Mouse (Mus musculus): ENCODE results near the gene Fbxl13. TPM values are rescaled to one million over a fixed set of nuclear protein-coding genes. Genes with fewer than 3 reads are reported as not detected.
"Not testable (repeated sequence)": the region's sequence is repeated elsewhere in the genome, so short reads cannot be mapped to it uniquely, and the experiment has no call there.

Gene Fbxl13
- total and polyA plus RNA-seq, 2 experiments from 2014 or later = 0.25 to 0.60 TPM

DNA sequence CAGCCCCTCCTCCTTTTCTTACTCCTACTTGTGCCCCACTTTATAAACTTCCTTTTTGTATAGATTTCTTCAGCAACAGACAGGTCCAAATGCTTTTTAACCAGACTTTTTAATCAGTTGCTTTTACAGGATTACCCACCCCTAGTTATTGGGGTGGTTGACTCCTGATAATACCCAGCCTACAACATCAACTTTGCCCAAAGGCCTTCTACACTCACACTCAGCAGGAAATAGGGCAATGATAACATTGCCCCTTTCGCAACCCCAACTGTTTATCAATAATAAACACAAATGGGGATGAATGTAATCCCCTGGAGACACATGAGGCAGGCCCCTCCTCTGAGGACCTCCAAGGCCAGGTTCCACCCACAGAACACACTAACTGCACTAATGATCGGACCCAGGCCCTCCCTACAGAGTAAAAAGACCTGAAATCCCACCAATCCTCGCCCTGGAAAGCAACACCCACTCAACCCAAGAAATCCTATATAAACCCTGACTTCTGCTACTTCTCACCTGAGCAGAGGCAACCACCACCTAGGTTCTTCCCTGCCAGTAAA is 28.9 kb downstream of the Fbxl13 start:
- Histone ChIP-seq H3K27ac (ENCODE audit: low read depth, low read length) (no peak overlapping the region), H3K36me3 (ENCODE audit: insufficient read depth, low read length) (no peaks in the 10 kb centered on the region), H3K4me2 (ENCODE audit: low read depth, low read length, poor library complexity, severe bottlenecking) (no peak overlapping the region), H3K4me1 (ENCODE audit: insufficient read depth, low read length) (no peaks in the 10 kb centered on the region), H3K4me3 (ENCODE audit: low read depth, low read length) (no peak overlapping the region), H3K9ac (replicated peaks; ENCODE audit: low read length, poor library complexity, severe bottlenecking) (no peak overlapping the region), H3K9me3 (ENCODE audit: low read length) (no peaks in the 10 kb centered on the region), H3K27me3 (ENCODE audit: insufficient read depth, low read length) (no peaks in the 10 kb centered on the region)
- DNase-seq (ENCODE audit: low spot score) (no peak), ATAC-seq (ENCODE audit: low FRiP score) (no peak)
- no peak for TF ChIP-seq CTCF (IDR thresholded peaks at IDR 0.05)
- WGBS = 79% methylated on average over 3 of the region's 3 CpGs

DNA sequence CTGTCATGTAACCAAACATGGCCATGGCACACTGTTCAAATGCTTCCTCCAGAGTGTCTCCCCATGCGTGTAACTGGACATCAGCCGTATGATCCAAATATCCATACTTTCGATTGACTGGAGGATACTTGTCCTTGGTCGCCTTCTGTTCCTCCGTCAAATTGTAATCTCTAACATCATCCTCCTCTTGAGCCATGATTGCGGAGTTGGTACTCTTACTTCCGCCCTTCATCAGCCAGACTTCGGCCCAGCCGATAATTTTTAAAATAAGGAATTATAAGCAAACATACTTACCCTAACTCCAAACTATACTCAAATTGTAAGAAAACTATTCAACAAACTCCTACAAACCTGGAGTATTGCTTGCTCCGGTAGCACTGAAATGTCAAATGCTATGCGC is 31.1 kb downstream of the Fbxl13 start:
- H3K27ac ChIP-seq (ENCODE audit: low read depth, low read length); H3K4me3 ChIP-seq (ENCODE audit: low read depth, low read length); ATAC-seq (ENCODE audit: low FRiP score); DNase-seq (ENCODE audit: low spot score); H3K36me3 ChIP-seq (ENCODE audit: insufficient read depth, low read length); H3K4me1 ChIP-seq (ENCODE audit: insufficient read depth, low read length); H3K9ac ChIP-seq (replicated peaks; ENCODE audit: low read length, poor library complexity, severe bottlenecking); H3K9me3 ChIP-seq (ENCODE audit: low read length); H3K4me2 ChIP-seq (ENCODE audit: low read depth, low read length, poor library complexity, severe bottlenecking); H3K27me3 ChIP-seq (ENCODE audit: insufficient read depth, low read length): not testable (repeated sequence)
- WGBS = 97% methylated on average over 11 of the region's 11 CpGs

DNA sequence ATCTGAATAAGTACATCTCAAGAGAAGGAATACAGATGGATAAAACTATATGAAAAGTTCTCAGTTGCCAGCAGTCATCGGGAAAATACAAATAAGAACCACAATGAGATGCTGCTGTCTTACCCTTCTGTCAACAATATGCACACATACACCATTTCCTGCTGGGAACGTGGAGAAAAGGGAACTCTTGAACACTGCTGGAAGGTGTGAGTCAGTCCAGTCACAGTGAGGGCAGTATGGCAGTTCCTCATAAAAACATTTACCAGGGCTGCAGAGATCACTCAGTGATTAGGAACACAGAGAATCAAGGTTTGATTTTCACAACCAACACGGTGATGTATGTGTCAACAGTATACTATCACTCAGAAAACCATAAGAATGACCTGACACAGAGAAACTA is 34.4 kb downstream of the Fbxl13 start:
- Histone ChIP-seq H3K9me3 (ENCODE audit: low read length) (no peaks in the 10 kb centered on the region), H3K27ac (ENCODE audit: low read depth, low read length) (no peak overlapping the region), H3K36me3 (ENCODE audit: insufficient read depth, low read length) (no peaks in the 10 kb centered on the region), H3K4me1 (ENCODE audit: insufficient read depth, low read length) (no peaks in the 10 kb centered on the region), H3K27me3 (ENCODE audit: insufficient read depth, low read length) (no peaks in the 10 kb centered on the region), H3K9ac (replicated peaks; ENCODE audit: low read length, poor library complexity, severe bottlenecking) (no peak overlapping the region), H3K4me2 (ENCODE audit: low read depth, low read length, poor library complexity, severe bottlenecking) (no peak overlapping the region), H3K4me3 (ENCODE audit: low read depth, low read length) (no peak overlapping the region)
- no peak for TF ChIP-seq CTCF (IDR thresholded peaks at IDR 0.05)
- ATAC-seq (ENCODE audit: low FRiP score) = no peak
- DNase-seq (ENCODE audit: low spot score) = no peak
- 80% methylated on average over 3 of the region's 3 CpGs for WGBS

DNA sequence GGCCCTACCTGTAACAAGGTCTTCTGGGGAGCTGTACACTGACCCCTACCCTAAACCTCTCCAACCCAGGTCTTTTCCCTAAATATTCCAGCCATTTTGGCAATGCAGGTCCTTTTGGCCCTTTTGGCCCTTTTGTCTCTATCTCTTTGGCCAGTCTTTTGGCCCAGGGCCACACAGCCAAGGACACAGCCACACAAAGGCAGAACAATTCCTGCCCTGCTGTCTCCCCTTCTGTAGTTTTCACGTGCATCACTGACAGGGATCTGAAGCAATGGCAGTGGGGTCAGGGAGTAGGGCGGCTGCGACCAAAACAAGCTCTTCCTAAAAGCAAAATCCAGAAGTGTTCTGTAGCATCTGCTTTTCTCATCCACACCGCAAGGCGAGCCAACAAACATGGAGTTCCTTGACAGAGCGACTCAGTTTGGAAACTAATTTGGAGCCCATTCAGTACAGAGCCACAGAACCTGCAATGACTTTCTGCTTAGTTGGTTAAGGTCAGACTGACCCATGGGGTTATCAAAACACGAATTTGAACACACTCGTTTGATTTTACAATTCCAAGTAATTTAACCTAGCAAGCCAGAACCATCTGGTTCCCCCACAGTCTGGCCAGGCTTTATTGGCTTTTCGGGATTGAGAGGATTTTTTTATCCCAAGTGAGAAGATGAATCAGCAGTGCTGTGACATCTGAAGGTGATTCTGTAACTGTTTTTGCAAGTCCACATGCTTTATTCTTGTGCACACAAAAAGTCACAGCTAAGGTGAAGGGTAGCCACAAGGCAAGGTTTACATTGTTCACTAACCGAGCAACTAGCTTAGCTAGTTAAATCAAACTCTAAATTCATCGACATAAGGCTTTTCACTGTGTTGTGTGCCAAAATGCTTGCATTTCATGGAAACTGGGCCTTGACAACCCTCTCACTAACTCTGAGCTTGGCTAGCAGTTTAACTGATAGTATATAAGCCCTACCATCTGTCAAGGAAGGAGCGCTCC is 36.8 kb downstream of the Fbxl13 start:
- Histone ChIP-seq H3K9ac (replicated peaks; ENCODE audit: low read length, poor library complexity, severe bottlenecking) (no peak overlapping the region), H3K36me3 (ENCODE audit: insufficient read depth, low read length) (no peaks in the 10 kb centered on the region), H3K4me2 (ENCODE audit: low read depth, low read length, poor library complexity, severe bottlenecking) (no peak overlapping the region), H3K27ac (ENCODE audit: low read depth, low read length) (no peak overlapping the region), H3K4me3 (ENCODE audit: low read depth, low read length) (no peak overlapping the region), H3K27me3 (ENCODE audit: insufficient read depth, low read length) (no peaks in the 10 kb centered on the region), H3K9me3 (ENCODE audit: low read length) (no peaks in the 10 kb centered on the region), H3K4me1 (ENCODE audit: insufficient read depth, low read length) (no peaks in the 10 kb centered on the region)
- no peak for TF ChIP-seq CTCF (IDR thresholded peaks at IDR 0.05)
- 76% methylated on average over 12 of the region's 12 CpGs for WGBS
- no peak for DNase-seq (ENCODE audit: low spot score)
- no peak for ATAC-seq (ENCODE audit: low FRiP score)

DNA sequence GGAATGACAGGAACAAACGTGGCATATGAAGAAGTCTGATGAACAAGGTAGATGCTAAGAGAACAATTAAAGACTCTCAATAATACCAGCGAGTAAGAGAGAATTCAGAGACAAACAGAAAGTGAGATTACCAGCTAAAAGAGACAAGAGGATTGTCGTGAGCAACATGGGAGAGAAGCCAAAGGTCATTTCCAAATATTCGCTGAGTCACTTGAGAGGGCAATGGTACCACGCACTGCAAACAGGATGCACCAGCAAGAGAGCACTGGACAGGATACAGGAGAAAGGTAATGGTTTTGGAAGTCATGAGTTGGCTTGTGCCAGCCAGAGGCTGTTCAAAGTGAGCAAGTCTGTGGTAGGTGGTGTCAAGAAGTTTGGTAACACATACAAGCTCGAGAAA is 39.5 kb downstream of the Fbxl13 start:
- no peak overlapping the region for H3K27ac ChIP-seq (ENCODE audit: low read depth, low read length)
- no peaks in the 10 kb centered on the region for H3K4me1 ChIP-seq (ENCODE audit: insufficient read depth, low read length)
- no peak overlapping the region for H3K9ac ChIP-seq (replicated peaks; ENCODE audit: low read length, poor library complexity, severe bottlenecking)
- H3K4me3 ChIP-seq (ENCODE audit: low read depth, low read length) = no peak overlapping the region
- no peaks in the 10 kb centered on the region for H3K36me3 ChIP-seq (ENCODE audit: insufficient read depth, low read length)
- H3K9me3 ChIP-seq (ENCODE audit: low read length) = no peaks in the 10 kb centered on the region
- no peak for DNase-seq (ENCODE audit: low spot score)
- no peaks in the 10 kb centered on the region for H3K27me3 ChIP-seq (ENCODE audit: insufficient read depth, low read length)
- TF ChIP-seq CTCF (IDR thresholded peaks at IDR 0.05) = no peak
- no peak for ATAC-seq (ENCODE audit: low FRiP score)
- H3K4me2 ChIP-seq (ENCODE audit: low read depth, low read length, poor library complexity, severe bottlenecking) = no peak overlapping the region
- 71% methylated on average over 6 of the region's 6 CpGs for WGBS

DNA sequence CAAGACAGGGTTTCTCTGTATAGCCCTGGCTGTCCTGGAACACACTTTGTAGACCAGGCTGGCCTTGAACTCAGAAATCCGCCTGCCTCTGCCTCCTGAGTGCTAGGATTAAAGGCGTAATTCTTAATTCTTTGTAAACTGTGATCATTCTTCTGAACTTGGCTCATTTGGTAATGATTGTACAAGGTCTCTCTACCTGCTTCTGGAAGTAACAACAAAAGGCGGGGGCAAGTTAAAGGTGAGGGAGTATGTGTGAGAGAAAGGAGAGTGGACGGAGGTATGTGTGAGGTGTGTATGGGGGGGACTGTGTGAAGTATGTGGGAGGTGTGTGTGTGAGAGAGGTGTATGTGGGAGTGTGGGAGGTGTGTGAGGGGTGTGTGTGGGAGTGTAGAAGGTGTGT is 45.5 kb downstream of the Fbxl13 start:
- no peak overlapping the region for H3K4me2 ChIP-seq (ENCODE audit: low read depth, low read length, poor library complexity, severe bottlenecking)
- 98% methylated on average over 4 of the region's 4 CpGs for WGBS

DNA sequence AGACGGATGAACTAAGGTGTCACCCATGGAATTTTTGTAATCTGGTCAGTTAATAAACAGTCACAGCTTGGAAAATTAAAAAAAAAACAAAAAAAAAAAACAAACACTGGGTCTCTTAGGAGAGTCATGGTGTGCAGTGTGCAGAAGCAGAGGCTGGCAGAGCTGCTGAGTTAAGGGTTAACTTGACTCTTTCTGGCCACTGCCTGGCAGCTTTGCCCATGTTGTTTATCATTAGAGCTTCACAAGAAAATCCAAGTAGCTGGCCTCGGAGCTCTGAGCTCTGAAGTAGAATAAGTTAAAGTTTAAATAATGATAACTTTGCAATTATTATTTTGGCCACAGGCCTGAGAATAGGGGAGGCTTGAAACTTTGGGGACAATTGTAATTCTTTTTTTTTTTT is 45.9 kb downstream of the Fbxl13 start:
- not testable (repeated sequence) for H3K4me2 ChIP-seq (ENCODE audit: low read depth, low read length, poor library complexity, severe bottlenecking); DNase-seq (ENCODE audit: low spot score); H3K27me3 ChIP-seq (ENCODE audit: insufficient read depth, low read length); H3K27ac ChIP-seq (ENCODE audit: low read depth, low read length); H3K36me3 ChIP-seq (ENCODE audit: insufficient read depth, low read length); H3K4me1 ChIP-seq (ENCODE audit: insufficient read depth, low read length); H3K9me3 ChIP-seq (ENCODE audit: low read length); ATAC-seq (ENCODE audit: low FRiP score); H3K9ac ChIP-seq (replicated peaks; ENCODE audit: low read length, poor library complexity, severe bottlenecking); H3K4me3 ChIP-seq (ENCODE audit: low read depth, low read length)
- 78% methylated on average over 2 of the region's 2 CpGs for WGBS

More for the DNA sequence above, 45.5 kb downstream of the Fbxl13 start:
- H3K27me3 ChIP-seq (ENCODE audit: insufficient read depth, low read length) = no peaks in the 10 kb centered on the region
- no peak overlapping the region for H3K9ac ChIP-seq (replicated peaks; ENCODE audit: low read length, poor library complexity, severe bottlenecking)
- H3K27ac ChIP-seq (ENCODE audit: low read depth, low read length) = no peak overlapping the region
- H3K9me3 ChIP-seq (ENCODE audit: low read length) = no peaks in the 10 kb centered on the region
- no peak overlapping the region for H3K4me3 ChIP-seq (ENCODE audit: low read depth, low read length)
- no peaks in the 10 kb centered on the region for H3K36me3 ChIP-seq (ENCODE audit: insufficient read depth, low read length)
- ATAC-seq (ENCODE audit: low FRiP score) (no peak), DNase-seq (ENCODE audit: low spot score) (no peak)
- H3K4me1 ChIP-seq (ENCODE audit: insufficient read depth, low read length) = no peaks in the 10 kb centered on the region
- TF ChIP-seq CTCF (IDR thresholded peaks at IDR 0.05) = no peak
